Mouse (Mus musculus) left cerebral cortex, adult 11 months (tissue): ENCODE data around the gene Eif3i.
A peak's percentile ranks its signal among the peaks of the same experiment; 100 is the strongest.

Experiments used
- DNase-seq: peaks from one replicate; pipeline ENCODE4 v3.0.0; 2022; ENCODE audit warnings: low spot score

The Eif3i gene

GRCm38 (mm10) chr4:129618786-129619691 lies 18.6 kb upstream of the Eif3i start, which contains the start of gene Iqcc:
Iqcc (minus strand) TSS chr4:129619099.
- DNase-seq = peak; percentile 94

- DNase-seq = no peak
Measured at GRCm38 (mm10) chr4:129618031-129618430, 17.6 kb upstream of the Eif3i start.

GRCm38 (mm10) chr4:129617121-129617641 lies 16.7 kb upstream of the Eif3i start:
- no peak for DNase-seq

- DNase-seq = no peak
Measured at GRCm38 (mm10) chr4:129616631-129617030, 16.2 kb upstream of the Eif3i start.

- no peak for DNase-seq
Measured at GRCm38 (mm10) chr4:129615801-129616290, 15.4 kb upstream of the Eif3i start.

GRCm38 (mm10) chr4:129614093-129614492 lies 13.6 kb upstream of the Eif3i start, which contains the start of gene Dcdc2b:
Dcdc2b (minus strand) TSS chr4:129614257.
- no peak for DNase-seq

- no peak for DNase-seq
Measured at GRCm38 (mm10) chr4:129610472-129610871, 10.0 kb upstream of the Eif3i start.

- no peak for DNase-seq
Measured at GRCm38 (mm10) chr4:129610026-129610425, 9.6 kb upstream of the Eif3i start.

GRCm38 (mm10) chr4:129609139-129609631 lies 8.7 kb upstream of the Eif3i start:
- DNase-seq = no peak

- DNase-seq = peak; percentile 64
Measured at GRCm38 (mm10) chr4:129608426-129609025, 8.1 kb upstream of the Eif3i start.

GRCm38 (mm10) chr4:129588865-129589264 lies 11.6 kb downstream of the Eif3i start:
- DNase-seq = no peak

GRCm38 (mm10) chr4:129586943-129587342 lies 13.5 kb downstream of the Eif3i start:
- DNase-seq = no peak

- no peak for DNase-seq
Measured at GRCm38 (mm10) chr4:129585773-129586172, 14.7 kb downstream of the Eif3i start.

- peak; percentile 66 for DNase-seq
Measured at GRCm38 (mm10) chr4:129584884-129585608, 15.4 kb downstream of the Eif3i start.

- no peak for DNase-seq
Measured at GRCm38 (mm10) chr4:129584370-129584769, 16.1 kb downstream of the Eif3i start.

GRCm38 (mm10) chr4:129582251-129582650 lies 18.2 kb downstream of the Eif3i start:
- no peak for DNase-seq

- DNase-seq = no peak
Measured at GRCm38 (mm10) chr4:129580347-129580746, 20.1 kb downstream of the Eif3i start.

- no peak for DNase-seq
Measured at GRCm38 (mm10) chr4:129578466-129578865, 22.0 kb downstream of the Eif3i start, which contains the start of gene Fam167b. Fam167b (minus strand) TSS chr4:129578549.

GRCm38 (mm10) chr4:129577688-129578087 lies 22.8 kb downstream of the Eif3i start:
- no peak for DNase-seq

GRCm38 (mm10) chr4:129576863-129577491 lies 23.5 kb downstream of the Eif3i start:
- DNase-seq = no peak

- no peak for DNase-seq
Measured at GRCm38 (mm10) chr4:129575171-129575844, 25.1 kb downstream of the Eif3i start.
